Mouse (Mus musculus) E14TG2a.4 (cell line): ENCODE measurements around the gene Rfesd.
A peak's percentile ranks its signal among the peaks of the same experiment; 100 is the strongest.

Experiments used
- H3K27me3 ChIP-seq: 2 replicates; pipeline ENCODE4 v1.6.1; 2014; ENCODE audit warnings: low read length, control low read depth; ENCODE audit not compliant: insufficient read depth
- H3K36me3 ChIP-seq: 2 replicates; pipeline ENCODE4 v1.6.1; 2014; ENCODE audit warnings: low read length, control low read depth; ENCODE audit not compliant: insufficient read depth
- H3K4me1 ChIP-seq: replicated peaks from 2 replicates; pipeline ENCODE4 v1.6.1; 2014; ENCODE audit warnings: low read depth, low read length, control low read depth
- H3K4me3 ChIP-seq: replicated peaks from 2 replicates; pipeline ENCODE4 v1.5.1; 2014; ENCODE audit warnings: mild to moderate bottlenecking, low read length
- H3K9me3 ChIP-seq: 2 replicates; pipeline ENCODE4 v1.6.1; 2014; ENCODE audit warnings: low read length, control low read depth
- CTCF ChIP-seq: conservative IDR thresholded peaks from 2 replicates; pipeline ENCODE4 v1.5.1; 2014; ENCODE audit warnings: low read length
- NANOG ChIP-seq: IDR thresholded peaks from 2 replicates; pipeline ENCODE4 v1.6.1; 2014; ENCODE audit warnings: borderline replicate concordance, low read length, mixed read lengths
- POU5F1 ChIP-seq: IDR thresholded peaks from 2 replicates; pipeline ENCODE4 v1.6.1; 2014; ENCODE audit warnings: low read length, borderline replicate concordance

The Rfesd gene

DNA sequence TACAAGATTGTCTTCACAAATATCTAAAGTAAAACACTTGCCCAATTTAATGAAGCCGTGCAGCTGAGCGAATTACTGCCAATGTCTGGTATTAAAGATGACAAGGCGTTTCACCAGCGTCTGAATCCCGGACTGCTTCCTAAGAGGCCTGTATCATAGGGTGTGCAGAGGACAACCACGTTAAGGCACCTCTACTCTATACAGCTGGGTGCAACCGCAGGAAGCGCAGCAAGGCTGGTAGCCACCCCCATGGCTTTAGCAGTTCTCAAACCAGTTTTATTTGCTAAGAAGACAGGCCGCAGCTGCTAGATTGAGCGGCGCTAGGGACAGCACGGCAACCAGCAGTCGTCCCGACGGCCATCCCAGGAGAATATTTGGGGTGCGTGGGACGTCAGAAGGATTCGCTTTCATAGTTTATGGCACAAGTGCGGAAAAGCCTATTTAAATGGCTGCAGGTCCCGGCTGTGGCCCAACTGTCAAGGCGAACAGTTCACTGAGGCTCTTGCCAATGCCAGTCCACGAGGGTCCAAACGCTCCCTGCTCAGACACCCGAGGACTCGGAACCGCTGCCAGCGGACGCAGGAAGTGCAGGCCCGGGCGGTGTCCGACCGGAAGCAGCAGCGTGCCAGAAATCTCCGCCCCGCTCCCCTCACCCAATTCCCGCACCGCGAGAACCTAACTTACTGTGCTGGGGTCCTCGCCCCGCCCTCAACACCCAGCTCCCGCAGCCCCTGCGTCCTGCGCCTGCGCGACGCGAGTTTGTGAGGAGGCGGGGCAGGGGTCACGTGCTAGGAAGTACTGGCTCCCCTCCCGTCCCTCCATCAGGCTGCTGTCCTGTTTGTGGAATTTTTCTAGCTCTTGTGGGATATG, at the start of gene Rfesd:
Gene Rfesd, minus strand, starts transcription at position 746 of the 870 bp plus-strand sequence.
- H3K27me3 ChIP-seq = no peaks in the 10 kb centered on the region
- H3K4me1 ChIP-seq = peaks cover 6% of the 10 kb centered on the region
- no peaks in the 10 kb centered on the region for H3K9me3 ChIP-seq
- TF ChIP-seq POU5F1 = no peak
- TF ChIP-seq NANOG = no peak
- no peak for TF ChIP-seq CTCF
- H3K4me3 ChIP-seq = peak within 1 kb of the TSS; percentile 90
- no peaks in the 10 kb centered on the region for H3K36me3 ChIP-seq

DNA sequence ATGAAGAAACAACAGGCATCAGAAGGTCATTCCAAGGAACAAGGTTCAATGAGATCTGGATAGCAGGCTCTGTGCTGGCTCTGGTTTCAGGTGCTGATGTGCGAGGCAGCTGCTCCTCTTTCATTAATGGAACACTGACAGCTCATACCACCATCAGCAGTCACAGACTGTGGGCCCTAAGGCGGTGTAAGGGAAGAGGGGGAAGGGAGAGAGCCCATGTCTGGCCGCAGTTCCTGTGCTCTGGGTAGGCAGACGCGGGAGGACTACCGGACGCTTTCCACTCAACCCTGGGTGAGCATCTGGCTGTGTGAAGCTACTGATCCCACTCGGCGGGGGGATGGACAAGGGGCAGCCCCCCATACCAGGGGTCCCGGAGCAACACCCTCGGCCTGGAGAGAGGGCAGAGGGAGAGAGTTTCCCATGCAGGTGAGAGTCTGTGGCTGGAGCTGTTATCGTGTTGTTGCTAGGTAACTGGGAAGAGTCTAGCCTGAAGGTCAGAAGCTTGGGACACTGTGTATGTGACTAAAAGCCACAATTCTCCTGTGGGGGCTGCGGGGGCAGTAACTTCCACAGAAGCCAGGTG, 45.9 kb upstream of the Rfesd start:
- no peaks in the 10 kb centered on the region for H3K9me3 ChIP-seq
- H3K27me3 ChIP-seq = no peaks in the 10 kb centered on the region
- H3K36me3 ChIP-seq = no peaks in the 10 kb centered on the region
- peaks cover 11% of the 10 kb centered on the region; the same call in 1 of the 2 replicates for H3K4me1 ChIP-seq
- no peak for TF ChIP-seq POU5F1
- TF ChIP-seq CTCF = no peak
- TF ChIP-seq NANOG = no peak
- H3K4me3 ChIP-seq = peak overlapping the region; percentile 53

DNA sequence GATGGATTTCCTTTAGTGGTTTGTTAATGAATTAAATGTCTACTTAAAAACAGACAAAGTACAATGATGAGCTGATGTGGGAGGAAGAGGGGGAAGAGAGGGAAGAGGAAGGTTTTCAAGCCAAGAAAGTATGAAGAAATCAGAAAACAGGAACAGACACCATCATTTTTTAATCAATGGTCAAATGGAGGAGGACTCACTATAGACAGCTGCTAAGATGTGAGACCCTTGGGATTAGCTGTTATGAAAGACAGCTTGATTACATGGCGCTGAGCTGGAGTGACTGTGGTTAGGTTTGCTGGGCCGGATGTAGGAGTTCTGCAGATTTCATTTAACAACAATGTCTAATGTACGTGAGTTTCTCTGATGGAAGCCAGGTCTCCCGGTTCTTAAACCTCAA, 45.0 kb upstream of the Rfesd start:
- H3K27me3 ChIP-seq = 0 out of 2 replicates have a peak, but pooled peaks cover 4% of the 10 kb centered on the region
- H3K9me3 ChIP-seq = no peaks in the 10 kb centered on the region
- H3K4me3 ChIP-seq = no peak overlapping the region
- H3K36me3 ChIP-seq = no peaks in the 10 kb centered on the region
- no peak for TF ChIP-seq CTCF
- TF ChIP-seq NANOG = no peak
- TF ChIP-seq POU5F1 = no peak
- peaks cover 11% of the 10 kb centered on the region; the same call in 1 of the 2 replicates for H3K4me1 ChIP-seq

DNA sequence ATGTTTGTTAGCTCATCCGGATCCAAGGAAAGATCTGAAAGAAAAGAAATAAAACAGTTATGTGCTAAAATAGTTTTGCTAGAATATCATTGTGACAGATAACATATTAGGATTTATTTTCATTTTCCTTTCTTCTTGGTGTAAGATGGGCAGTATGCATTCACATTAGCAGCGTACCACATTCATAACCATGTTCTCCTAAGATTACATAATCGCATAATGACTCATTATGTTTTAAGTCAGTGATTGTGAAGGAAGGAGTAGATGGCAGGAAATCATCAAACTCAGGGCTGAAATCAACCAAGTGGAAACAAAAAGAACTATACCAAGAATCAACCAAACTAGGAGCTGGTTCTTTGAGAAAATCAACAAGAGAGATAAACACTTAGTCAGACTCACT, 44.0 kb upstream of the Rfesd start:
- TF ChIP-seq NANOG (no peak), CTCF (no peak), POU5F1 (no peak)
- Histone ChIP-seq H3K4me1 (peaks cover 11% of the 10 kb centered on the region; the same call in 1 of the 2 replicates), H3K4me3 (no peak overlapping the region), H3K9me3 (no peaks in the 10 kb centered on the region), H3K36me3 (no peaks in the 10 kb centered on the region), H3K27me3 (peaks cover 13% of the 10 kb centered on the region)

DNA sequence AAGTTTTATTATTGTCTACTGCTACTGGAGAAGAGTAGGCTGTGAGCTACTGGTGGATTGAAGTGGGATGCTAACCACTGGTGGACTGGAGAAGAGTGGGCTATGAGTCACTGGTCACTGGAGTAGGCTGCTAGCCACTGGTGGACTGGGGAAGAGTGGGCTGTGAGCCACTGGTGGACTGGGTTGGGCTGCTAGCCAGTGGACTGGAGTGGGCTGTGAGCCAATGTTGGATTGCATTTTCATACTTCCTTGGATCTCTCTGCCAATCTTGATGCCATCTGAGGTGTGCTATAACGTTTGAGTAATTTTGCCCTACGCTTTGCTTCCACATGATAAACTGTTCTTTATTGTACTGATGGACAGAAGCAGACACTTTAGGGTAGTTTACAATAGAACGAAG, 43.6 kb upstream of the Rfesd start:
- peaks cover 11% of the 10 kb centered on the region; the same call in 1 of the 2 replicates for H3K4me1 ChIP-seq
- TF ChIP-seq NANOG (no peak), POU5F1 (no peak), CTCF (no peak)
- no peaks in the 10 kb centered on the region for H3K9me3 ChIP-seq

DNA sequence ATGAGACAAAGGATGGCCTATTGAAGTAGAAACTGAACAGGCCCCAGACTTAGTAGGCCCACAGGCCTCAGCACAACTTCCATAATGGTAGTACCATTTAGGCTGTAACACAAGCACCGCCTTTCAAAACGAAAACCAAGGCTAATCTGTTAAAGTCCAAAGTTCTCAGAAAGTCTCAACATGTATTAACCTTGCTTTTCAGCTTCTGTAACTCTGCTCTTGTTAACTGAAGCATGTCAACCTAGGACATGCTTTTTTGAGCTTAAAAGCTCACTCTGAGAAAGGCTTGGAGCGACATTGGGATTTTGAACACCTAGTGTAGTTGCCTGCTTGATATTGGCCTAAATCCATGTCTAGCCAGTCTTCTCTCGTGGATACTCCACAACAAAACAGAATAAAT, 41.1 kb upstream of the Rfesd start:
- Histone ChIP-seq H3K9me3 (no peaks in the 10 kb centered on the region), H3K27me3 (peaks cover 40% of the 10 kb centered on the region), H3K4me1 (peaks cover 14% of the 10 kb centered on the region; the same call in 1 of the 2 replicates), H3K4me3 (no peak overlapping the region), H3K36me3 (no peaks in the 10 kb centered on the region)
- TF ChIP-seq POU5F1 (no peak), CTCF (no peak)

More for the DNA sequence above, 43.6 kb upstream of the Rfesd start:
- Histone ChIP-seq H3K4me3 (no peak overlapping the region), H3K36me3 (no peaks in the 10 kb centered on the region), H3K27me3 (peaks cover 16% of the 10 kb centered on the region)

DNA sequence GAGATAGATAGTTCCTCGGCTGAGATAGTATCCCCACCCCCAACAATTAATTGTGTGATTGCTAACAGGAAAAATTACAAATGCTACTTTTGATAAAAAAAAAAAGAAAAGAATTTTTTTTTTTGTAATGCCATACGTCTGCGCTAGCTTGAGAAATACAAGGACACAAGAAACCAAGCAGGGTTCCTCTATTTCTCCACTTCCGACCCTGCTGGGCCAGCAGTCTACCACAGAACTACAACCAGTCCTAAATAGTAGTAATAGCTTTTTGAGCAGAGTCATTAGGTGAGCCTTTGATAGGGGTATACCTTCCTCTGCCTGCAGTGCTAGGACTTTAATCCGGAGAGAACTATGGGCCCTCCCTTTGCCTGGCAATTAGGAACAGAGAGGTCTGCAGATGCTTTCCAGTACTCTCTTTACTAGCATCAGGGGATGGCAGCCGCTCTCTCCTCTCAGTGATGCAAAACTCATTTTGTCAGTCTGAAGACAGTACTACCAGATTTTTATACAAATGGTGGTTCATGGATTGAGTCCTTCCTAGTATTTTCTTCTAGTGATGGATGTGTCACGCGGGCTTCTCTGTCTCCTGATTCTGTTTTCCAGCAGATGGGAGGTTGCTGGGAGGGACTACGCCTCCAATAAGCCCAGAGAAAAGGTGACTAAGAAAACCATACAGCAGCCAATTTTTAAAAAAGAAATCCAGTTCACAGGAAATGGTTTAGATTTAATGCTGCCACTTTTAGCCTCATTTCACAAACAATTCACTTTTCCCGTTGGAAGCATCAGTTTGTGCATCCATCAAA, 38.9 kb upstream of the Rfesd start:
- H3K9me3 ChIP-seq = no peaks in the 10 kb centered on the region
- H3K27me3 ChIP-seq = peaks cover 59% of the 10 kb centered on the region
- TF ChIP-seq CTCF (no peak), NANOG (no peak), POU5F1 (no peak)
- H3K4me3 ChIP-seq = no peak overlapping the region
- peaks cover 9% of the 10 kb centered on the region; the same call in 1 of the 2 replicates for H3K4me1 ChIP-seq
- H3K36me3 ChIP-seq = no peaks in the 10 kb centered on the region

DNA sequence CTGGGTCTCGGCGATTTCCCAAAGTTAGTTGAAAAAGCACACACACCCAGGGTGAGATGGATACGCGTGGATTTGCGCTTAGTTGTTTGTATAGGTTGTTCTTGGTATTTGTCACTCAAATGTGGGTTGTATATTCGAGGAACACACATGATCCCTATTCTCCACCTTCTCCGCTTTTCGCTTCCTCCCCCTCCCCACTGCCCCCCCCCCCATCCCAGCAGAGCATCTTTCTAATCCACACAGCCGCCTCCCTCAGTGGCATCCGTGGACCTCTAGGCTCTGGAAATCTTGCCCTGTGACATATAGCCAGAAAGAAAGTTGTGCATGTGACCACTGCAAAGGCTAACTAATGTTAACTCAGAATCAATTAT, 38.4 kb upstream of the Rfesd start, which contains the start of gene Gpr150:
Gene Gpr150, minus strand, starts transcription at position 101 of the 371 bp plus-strand sequence.
- H3K4me3 ChIP-seq = peak within 1 kb of the TSS; percentile 81
- H3K36me3 ChIP-seq = no peaks in the 10 kb centered on the region
- peaks cover 60% of the 10 kb centered on the region for H3K27me3 ChIP-seq
- peaks cover 9% of the 10 kb centered on the region; the same call in 1 of the 2 replicates for H3K4me1 ChIP-seq
- TF ChIP-seq CTCF (no peak), POU5F1 (no peak), NANOG (no peak)
- no peaks in the 10 kb centered on the region for H3K9me3 ChIP-seq
